Mouse (Mus musculus) CH12.LX (cell line): ENCODE measurements around the gene Fhit. TPM values are rescaled to one million over a fixed set of nuclear protein-coding genes. Genes with fewer than 3 reads are reported as not detected.

Experiments
- DNase-seq: peaks from one replicate; pipeline ENCODE4 v3.0.0-alpha.2; 2013; ENCODE audit errors: extremely low read depth
- H3K27ac ChIP-seq: 2 replicates; pipeline ENCODE4 v1.5.1; 2012; ENCODE audit warnings: low read depth, mild to moderate bottlenecking, control low read depth, moderate library complexity; ENCODE audit not compliant: insufficient read depth
- H3K27me3 ChIP-seq: replicated peaks from 2 replicates; pipeline ENCODE3; 2012; ENCODE audit warnings: inconsistent platforms
- H3K36me3 ChIP-seq, 2 experiments: replicated peaks in 1 of 2; 2 replicates each; pipeline versions ENCODE3 to v1.6.1; 2012; ENCODE audit warnings: inconsistent platforms in 1 of 2, low read length in 1 of 2, mild to moderate bottlenecking in 1 of 2, mixed read lengths in 1 of 2, moderate library complexity in 1 of 2; ENCODE audit not compliant: control insufficient read depth in 1 of 2, insufficient read depth in 1 of 2
- H3K4me1 ChIP-seq, 2 experiments: 2 replicates each; pipeline ENCODE4 v1.6.1; 2012; ENCODE audit warnings: inconsistent platforms in 1 of 2, moderate library complexity in 1 of 2; ENCODE audit not compliant: insufficient read depth in 2 of 2, control insufficient read depth in 1 of 2
- H3K4me2 ChIP-seq: 2 replicates; pipeline ENCODE4 v1.6.1; 2012; ENCODE audit warnings: low read depth, mild to moderate bottlenecking, control low read depth; ENCODE audit not compliant: poor library complexity, insufficient read depth, severe bottlenecking
- H3K4me3 ChIP-seq, 3 experiments: fragments of 150-350 bp in 1 of 3; sonication (generic) in 1 of 3; replicated peaks in 1 of 3; 2 replicates each; pipeline versions ENCODE3 to v1.5.1; 2011 to 2012; ENCODE audit warnings: low read depth in 2 of 3, low read length in 2 of 3, mild to moderate bottlenecking in 2 of 3, moderate library complexity in 2 of 3, control low read depth in 1 of 3, improper control_type of control experiment in 1 of 3, inconsistent platforms in 1 of 3, mixed read lengths in 1 of 3; ENCODE audit not compliant: poor library complexity in 1 of 3
- H3K79me2 ChIP-seq: replicated peaks from 2 replicates; pipeline ENCODE4 v1.6.1; 2012; ENCODE audit warnings: mild to moderate bottlenecking, moderate library complexity; ENCODE audit not compliant: control insufficient read depth, poor library complexity, insufficient read depth, severe bottlenecking; ENCODE audit errors: extremely low read depth
- H3K9ac ChIP-seq: 2 replicates; pipeline ENCODE4 v1.6.1; 2012; ENCODE audit warnings: low read depth, mild to moderate bottlenecking, control low read depth, moderate library complexity; ENCODE audit not compliant: insufficient read depth
- H3K9me3 ChIP-seq: replicated peaks from 2 replicates; pipeline ENCODE3; 2012; ENCODE audit warnings: low read length, inconsistent platforms, mixed read lengths
- BHLHE40 ChIP-seq: IDR thresholded peaks from 2 replicates; pipeline ENCODE4 v1.6.1; 2011; ENCODE audit warnings: mild to moderate bottlenecking, low read depth, low read length, improper control_type of control experiment
- CHD1 ChIP-seq: IDR thresholded peaks from 2 replicates; pipeline ENCODE4 v1.6.1; 2012; ENCODE audit warnings: low read depth, low read length, improper control_type of control experiment, inconsistent platforms
- CHD2 ChIP-seq: IDR thresholded peaks from 2 replicates; pipeline ENCODE4 v1.6.1; 2011; ENCODE audit warnings: low read length, improper control_type of control experiment
- CTCF ChIP-seq, 2 experiments: IDR thresholded peaks in 1 of 2; conservative IDR thresholded peaks in 1 of 2; 2 replicates each; pipeline ENCODE4 v1.5.1; 2011 to 2012; ENCODE audit warnings: low read depth in 2 of 2, low read length in 2 of 2, improper control_type of control experiment in 1 of 2, inconsistent platforms in 1 of 2, mild to moderate bottlenecking in 1 of 2, moderate library complexity in 1 of 2
- ELF1 ChIP-seq: IDR thresholded peaks from 2 replicates; pipeline ENCODE4 v1.6.1; 2014; ENCODE audit warnings: low read depth, mild to moderate bottlenecking, inconsistent platforms, low read length, improper control_type of control experiment
- ETS1 ChIP-seq: conservative IDR thresholded peaks from 2 replicates; pipeline ENCODE4 v1.6.1; 2012; ENCODE audit warnings: low read depth, mild to moderate bottlenecking, inconsistent platforms, low read length, improper control_type of control experiment, moderate library complexity
- GABPA ChIP-seq: IDR thresholded peaks from 2 replicates; pipeline ENCODE4 v1.6.1; 2012; ENCODE audit warnings: low read depth, low read length, improper control_type of control experiment, inconsistent platforms; ENCODE audit not compliant: insufficient replicate concordance
- HCFC1 ChIP-seq: IDR thresholded peaks from 2 replicates; pipeline ENCODE4 v1.6.1; 2012; ENCODE audit warnings: low read depth, mild to moderate bottlenecking, inconsistent platforms, low read length, improper control_type of control experiment
- IRF4 ChIP-seq: IDR thresholded peaks from 2 replicates; pipeline ENCODE4 v1.6.1; 2014; ENCODE audit warnings: low read depth, mild to moderate bottlenecking, inconsistent platforms, low read length, improper control_type of control experiment
- KAT2A ChIP-seq: IDR thresholded peaks from 2 replicates; pipeline ENCODE4 v1.6.1; 2012; ENCODE audit warnings: low read length, improper control_type of control experiment, inconsistent platforms; ENCODE audit not compliant: insufficient replicate concordance
- MAFK ChIP-seq: IDR thresholded peaks from 2 replicates; pipeline ENCODE4 v1.6.1; 2011; ENCODE audit warnings: low read length, improper control_type of control experiment; ENCODE audit not compliant: insufficient replicate concordance
- MAX ChIP-seq: IDR thresholded peaks from 2 replicates; pipeline ENCODE4 v1.6.1; 2011; ENCODE audit warnings: low read length, improper control_type of control experiment
- MAZ ChIP-seq: IDR thresholded peaks from 2 replicates; pipeline ENCODE4 v1.6.1; 2012; ENCODE audit warnings: low read depth, mild to moderate bottlenecking, inconsistent platforms, low read length, improper control_type of control experiment, moderate library complexity
- MXI1 ChIP-seq: IDR thresholded peaks from 2 replicates; pipeline ENCODE4 v1.6.1; 2011; ENCODE audit warnings: mild to moderate bottlenecking, low read depth, low read length, improper control_type of control experiment
- MYC ChIP-seq: IDR thresholded peaks from 2 replicates; pipeline ENCODE4 v1.6.1; 2011; ENCODE audit warnings: low read depth, mild to moderate bottlenecking, improper control_type of control experiment, low read length
- NELFE ChIP-seq: IDR thresholded peaks from 2 replicates; pipeline ENCODE4 v1.6.1; 2011; ENCODE audit warnings: low read depth, low read length, improper control_type of control experiment
- NRF1 ChIP-seq: IDR thresholded peaks from 2 replicates; pipeline ENCODE4 v1.6.1; 2014; ENCODE audit warnings: low read depth, mild to moderate bottlenecking, inconsistent platforms, low read length, improper control_type of control experiment, moderate library complexity
- POLR2A ChIP-seq: IDR thresholded peaks from 2 replicates; pipeline ENCODE4 v1.6.1; 2011; ENCODE audit warnings: low read depth, mild to moderate bottlenecking, improper control_type of control experiment, low read length
- POLR2AphosphoS2 ChIP-seq: IDR thresholded peaks from 2 replicates; pipeline ENCODE4 v1.6.1; 2011; ENCODE audit warnings: low read depth, low read length, improper control_type of control experiment
- RAD21 ChIP-seq: IDR thresholded peaks from 2 replicates; pipeline ENCODE4 v1.6.1; 2011; ENCODE audit warnings: low read depth, mild to moderate bottlenecking, low read length, improper control_type of control experiment, moderate library complexity
- RCOR1 ChIP-seq: conservative IDR thresholded peaks from 2 replicates; pipeline ENCODE4 v1.6.1; 2012; ENCODE audit warnings: low read depth, mild to moderate bottlenecking, inconsistent platforms, low read length, improper control_type of control experiment
- SMC3 ChIP-seq: IDR thresholded peaks from 2 replicates; pipeline ENCODE4 v1.6.1; 2011; ENCODE audit warnings: low read depth, low read length, improper control_type of control experiment
- TBP ChIP-seq: conservative IDR thresholded peaks from 2 replicates; pipeline ENCODE4 v1.6.1; 2011; ENCODE audit warnings: low read depth, low read length, improper control_type of control experiment
- TCF12 ChIP-seq: IDR thresholded peaks from 2 replicates; pipeline ENCODE4 v1.6.1; 2014; ENCODE audit warnings: low read depth, mild to moderate bottlenecking, inconsistent platforms, low read length, improper control_type of control experiment
- UBTF ChIP-seq: IDR thresholded peaks from 2 replicates; pipeline ENCODE4 v1.6.1; 2012; ENCODE audit warnings: low read depth, mild to moderate bottlenecking, inconsistent platforms, low read length, improper control_type of control experiment, moderate library complexity
- USF2 ChIP-seq: conservative IDR thresholded peaks from 2 replicates; pipeline ENCODE4 v1.6.1; 2011; ENCODE audit warnings: low read depth, low read length, improper control_type of control experiment
- ZKSCAN1 ChIP-seq: IDR thresholded peaks from 2 replicates; pipeline ENCODE4 v1.6.1; 2012; ENCODE audit warnings: low read depth, inconsistent platforms, low read length, improper control_type of control experiment, borderline replicate concordance
- ZNF384 ChIP-seq: IDR thresholded peaks from 2 replicates; pipeline ENCODE4 v1.6.1; 2012; ENCODE audit warnings: low read depth, low read length, improper control_type of control experiment, inconsistent platforms
- dilution Hi-C: fragments of 300-500 bp; cut with MboI; formaldehyde crosslinking; loops from 2 replicates; pipeline ENCODE4 v1.14.3; 2020; ENCODE audit warnings: low sequenced_read_pairs; ENCODE audit not compliant: extremely low pct_unique_long_range_greater_than_20kb, extremely low pct_ligation_motif_present
- in situ Hi-C: fragments of 300-500 bp; cut with MboI; formaldehyde crosslinking; loops from 3 replicates; pipeline ENCODE4 v1.14.3; 2019; ENCODE audit warnings: low sequenced_read_pairs, low pct_ligation_motif_present, low pct_unique_long_range_greater_than_20kb, mixed read lengths
- polyA plus RNA-seq: library from polyadenylated mRNA; unstranded; fragments of >175 nt; gene quantifications from 2 replicates; pipeline ENCODE4 v1.2.1, GENCODE M21; 2012; ENCODE audit warnings: low read depth; ENCODE audit not compliant: insufficient read length
- total RNA-seq, 2 experiments: library from RNA; depleted of rRNA; stranded (reverse); fragments of 300-350 nt in 1 of 2; fragments of >200 nt in 1 of 2; gene quantifications; 2 replicates each; pipeline ENCODE4 v1.2.3; 2012 to 2014

The Fhit gene
- total and polyA plus RNA-seq, 3 experiments = 0.64 to 1.9 (median 0.64) TPM

- Histone ChIP-seq H3K4me2 (no peak overlapping the region), H3K27ac (no peak overlapping the region), H3K9ac (no peak overlapping the region), H3K4me1 (peaks cover 0 to 23% of the 10 kb centered on the region in 2 experiments; a peak in 2 of 4 replicates), H3K79me2 (no peaks in the 10 kb centered on the region), H3K36me3 (no peaks in the 10 kb centered on the region), H3K4me3 (no peak overlapping the region), H3K9me3 (no peaks in the 10 kb centered on the region), H3K27me3 (no peaks in the 10 kb centered on the region)
- peak; percentile 37 for DNase-seq
- no peak for TF ChIP-seq KAT2A
- no peak for TF ChIP-seq IRF4
- TF ChIP-seq HCFC1 = no peak
- no peak for TF ChIP-seq CHD2
- no peak for TF ChIP-seq MYC
- TF ChIP-seq TCF12 = no peak
- TF ChIP-seq MAZ = no peak
- no peak for TF ChIP-seq CTCF (conservative IDR thresholded peaks at IDR 0.05 in 1 of 2, IDR thresholded peaks at IDR 0.05 in 1 of 2; ENCODE audit: low read depth in 2 of 2, low read length in 2 of 2)
- no peak for TF ChIP-seq ZNF384
- TF ChIP-seq TBP = no peak
- TF ChIP-seq NELFE = no peak
- TF ChIP-seq POLR2AphosphoS2 = no peak
- TF ChIP-seq NRF1 = no peak
- no peak for TF ChIP-seq RAD21
- no peak for TF ChIP-seq SMC3
- in situ Hi-C loops (no loop called here), dilution Hi-C loops (no loop called here)
Measured at GRCm38 (mm10) chr14:9544364-9544763, 1617.5 kb downstream of the Fhit start.

GRCm38 (mm10) chr14:9535491-9535890, 1626.3 kb downstream of the Fhit start:
- H3K27me3 ChIP-seq = no peaks in the 10 kb centered on the region
- H3K9ac ChIP-seq = no peak overlapping the region
- H3K79me2 ChIP-seq = no peaks in the 10 kb centered on the region
- H3K27ac ChIP-seq = no peak overlapping the region
- H3K36me3 ChIP-seq = no peaks in the 10 kb centered on the region
- H3K9me3 ChIP-seq = no peaks in the 10 kb centered on the region
- no peak overlapping the region for H3K4me3 ChIP-seq
- dilution Hi-C loops = no loop called here
- no peak for DNase-seq
- in situ Hi-C loops = no loop called here
- TF ChIP-seq MXI1 (no peak), RCOR1 (no peak), MAX (no peak), POLR2A (no peak), POLR2AphosphoS2 (no peak), GABPA (no peak), CHD1 (no peak), ZKSCAN1 (no peak), SMC3 (no peak), USF2 (no peak), ETS1 (no peak), MAZ (no peak), BHLHE40 (no peak), MAFK (no peak), NRF1 (no peak), RAD21 (no peak), TCF12 (no peak), ELF1 (no peak), IRF4 (no peak), UBTF (no peak)
- no peak overlapping the region for H3K4me2 ChIP-seq
- no peaks in the 10 kb centered on the region for H3K4me1 ChIP-seq
